Mouse (Mus musculus) hindbrain, embryonic 15.5 days (tissue): Measurements from ENCODE around the gene Mpg. TPM values are rescaled to one million over a fixed set of nuclear protein-coding genes. Genes with fewer than 3 reads are reported as not detected.

Source experiments
- ATAC-seq: fragments of 200-750 bp; cut with Nextera tagmentation; 2 replicates; pipeline ENCODE4 v1.8.0; 2017; ENCODE audit warnings: low read depth, moderate number of reproducible peaks, moderate TSS enrichment; ENCODE audit not compliant: low FRiP score
- H3K27ac ChIP-seq: fragments of 300-500 bp; sonication (generic); replicated peaks from 2 replicates; pipeline ENCODE4 v1.5.1; 2015; ENCODE audit warnings: mild to moderate bottlenecking, inconsistent platforms
- H3K27me3 ChIP-seq: fragments of 300-500 bp; sonication (generic); 2 replicates; pipeline ENCODE4 v1.6.1; 2015; ENCODE audit warnings: control low read depth, inconsistent platforms
- H3K36me3 ChIP-seq: fragments of 300-500 bp; sonication (generic); 2 replicates; pipeline ENCODE4 v1.6.1; 2015; ENCODE audit warnings: control low read depth, inconsistent platforms
- H3K4me1 ChIP-seq: fragments of 300-500 bp; sonication (generic); replicated peaks from 2 replicates; pipeline ENCODE4 v1.6.1; 2015; ENCODE audit warnings: control low read depth, inconsistent platforms
- H3K4me2 ChIP-seq: fragments of 300-500 bp; sonication (generic); 2 replicates; pipeline ENCODE4 v1.6.1; 2015; ENCODE audit warnings: moderate library complexity, mild to moderate bottlenecking, inconsistent platforms
- H3K4me3 ChIP-seq: fragments of 300-500 bp; sonication (generic); 2 replicates; pipeline ENCODE4 v1.5.1; 2015; ENCODE audit warnings: mild to moderate bottlenecking, inconsistent platforms
- H3K9ac ChIP-seq: fragments of 300-500 bp; sonication (generic); 2 replicates; pipeline ENCODE4 v1.6.1; 2015; ENCODE audit warnings: inconsistent platforms
- H3K9me3 ChIP-seq: fragments of 300-500 bp; sonication (generic); 2 replicates; pipeline ENCODE4 v1.6.1; 2016; ENCODE audit warnings: control low read depth, inconsistent platforms
- WGBS: fragments of 180-500 bp; shearing (Covaris S2); methylation state at CpG from one replicate; pipeline ENCODE4 v1.1.7; 2015; 5-methylcytosine and 5-hydroxymethylcytosine counted together
- polyA plus RNA-seq: library from polyadenylated mRNA; unstranded; fragments of >200 nt; fragmentation: Nextera tagmentation; extraction: Ambion mirVana; gene quantifications from 2 replicates; pipeline ENCODE4 v1.2.1, GENCODE M21; 2015

The Mpg gene
- polyA plus RNA-seq, 1 experiment from 2014 or later, result 36.9 TPM

- no peak overlapping the region for H3K4me3 ChIP-seq
- H3K9me3 ChIP-seq, result no peaks in the 10 kb centered on the region
- H3K27me3 ChIP-seq, result no peaks in the 10 kb centered on the region
- H3K9ac ChIP-seq, result no peak overlapping the region
- no peak overlapping the region for H3K4me2 ChIP-seq
- H3K4me1 ChIP-seq, result peaks cover 12% of the 10 kb centered on the region
- WGBS, result 53% methylated on average over 4 of the region's 4 CpGs
- H3K27ac ChIP-seq, result no peak overlapping the region
- no peaks in the 10 kb centered on the region for H3K36me3 ChIP-seq
- no peak for ATAC-seq
Measured at GRCm38 (mm10) chr11:32271178-32271577, 44.9 kb downstream of the Mpg start.

- Histone ChIP-seq H3K4me2 (no peak within 1 kb of the TSS), H3K4me3 (no peak within 1 kb of the TSS), H3K9ac (no peak within 1 kb of the TSS), H3K27ac (no peak within 1 kb of the TSS), H3K4me1 (no peaks in the 10 kb centered on the region), H3K27me3 (no peaks in the 10 kb centered on the region), H3K36me3 (no peaks in the 10 kb centered on the region), H3K9me3 (no peaks in the 10 kb centered on the region)
- 79% methylated on average over 3 of the region's 3 CpGs for WGBS
- no peak for ATAC-seq
Measured at GRCm38 (mm10) chr11:32276347-32276746, 50.0 kb downstream of the Mpg start, which contains the start of gene Hba-x. TSS of gene Hba-x (plus strand) at chr11:32276400.

GRCm38 (mm10) chr11:32277736-32278457 lies 51.6 kb downstream of the Mpg start:
- Histone ChIP-seq H3K4me3 (no peak overlapping the region), H3K36me3 (no peaks in the 10 kb centered on the region), H3K9ac (no peak overlapping the region), H3K4me1 (no peaks in the 10 kb centered on the region), H3K4me2 (no peak overlapping the region), H3K9me3 (no peaks in the 10 kb centered on the region), H3K27me3 (no peaks in the 10 kb centered on the region), H3K27ac (no peak overlapping the region)
- 75% methylated on average over 21 of the region's 21 CpGs for WGBS
- ATAC-seq, result no peak

GRCm38 (mm10) chr11:32278458-32278957 lies 52.2 kb downstream of the Mpg start:
- whole genome bisulfite sequencing, result 85% methylated on average over 12 of the region's 12 CpGs
- Histone ChIP-seq H3K27ac (no peak overlapping the region), H3K9me3 (no peaks in the 10 kb centered on the region), H3K9ac (no peak overlapping the region), H3K4me1 (no peaks in the 10 kb centered on the region), H3K36me3 (no peaks in the 10 kb centered on the region), H3K4me2 (no peak overlapping the region), H3K27me3 (no peaks in the 10 kb centered on the region), H3K4me3 (no peak overlapping the region)
- ATAC-seq, result no peak

- Histone ChIP-seq H3K9ac (no peak overlapping the region), H3K4me1 (no peaks in the 10 kb centered on the region), H3K36me3 (no peaks in the 10 kb centered on the region), H3K27ac (no peak overlapping the region), H3K4me2 (no peak overlapping the region), H3K9me3 (no peaks in the 10 kb centered on the region), H3K27me3 (no peaks in the 10 kb centered on the region), H3K4me3 (no peak overlapping the region)
- ATAC-seq, result no peak
- 83% methylated on average over 2 of the region's 2 CpGs for WGBS
Measured at GRCm38 (mm10) chr11:32280646-32281045, 54.3 kb downstream of the Mpg start.

- ATAC-seq, result no peak
Measured at GRCm38 (mm10) chr11:32281416-32282144, 55.3 kb downstream of the Mpg start.

More at GRCm38 (mm10) chr11:32281416-32282144, 55.3 kb downstream of the Mpg start:
- H3K27ac ChIP-seq, result no peak overlapping the region
- H3K4me1 ChIP-seq, result no peaks in the 10 kb centered on the region
- no peaks in the 10 kb centered on the region for H3K9me3 ChIP-seq
- H3K36me3 ChIP-seq, result no peaks in the 10 kb centered on the region
- H3K9ac ChIP-seq, result no peak overlapping the region
- 55% methylated on average over 1 of the region's 1 CpGs for WGBS
- H3K4me2 ChIP-seq, result no peak overlapping the region
- H3K27me3 ChIP-seq, result no peaks in the 10 kb centered on the region
- no peak overlapping the region for H3K4me3 ChIP-seq

Other genes with a start within 250 kb of the Mpg start
- 496 and 530 TPM in 2 replicates for gene Nsg2, start 226.0 kb upstream of the Mpg start, polyA plus RNA-seq
- gene Il9r, start 26.2 kb upstream of the Mpg start, polyA plus RNA-seq, result not detected in 2 replicates
- gene Snrnp25, start 21.1 kb upstream of the Mpg start, polyA plus RNA-seq, result 49.5 and 50.4 TPM in 2 replicates
- 24.8 and 29.2 TPM in 2 replicates for gene Rhbdf1, start 4.2 kb upstream of the Mpg start, polyA plus RNA-seq
- 33.5 and 43.9 TPM in 2 replicates for gene Nprl3, start 41.2 kb downstream of the Mpg start, polyA plus RNA-seq
- gene Hba-x, start 49.9 kb downstream of the Mpg start, polyA plus RNA-seq, result 31.5 and 46.1 TPM in 2 replicates
- 2,663 and 3,254 TPM in 2 replicates for gene Hba-a1, start 57.0 kb downstream of the Mpg start, polyA plus RNA-seq
- gene Hbq1b, start 60.5 kb downstream of the Mpg start, polyA plus RNA-seq, result 0.51 and 0.95 TPM in 2 replicates
- gene Hba-a2, start 70.0 kb downstream of the Mpg start, polyA plus RNA-seq, result 6,860 and 8,722 TPM in 2 replicates
- gene Hbq1a, start 73.6 kb downstream of the Mpg start, polyA plus RNA-seq, result 0.83 and 2.3 TPM in 2 replicates
- gene Sh3pxd2b, start 121.3 kb downstream of the Mpg start, polyA plus RNA-seq, result 20.8 and 21.1 TPM in 2 replicates
- gene Ubtd2, start 228.9 kb downstream of the Mpg start, polyA plus RNA-seq, result 46.6 and 46.9 TPM in 2 replicates